Mouse (Mus musculus): ENCODE measurements around the gene Plcl2. TPM values are rescaled to one million over a fixed set of nuclear protein-coding genes. Genes with fewer than 3 reads are reported as not detected.
A peak's percentile ranks its signal among the peaks of the same experiment; 100 is the strongest.

Plcl2 gene
- polyA plus RNA-seq, 1 experiment from 2014 or later: 9.2 TPM

GRCm38 (mm10) chr17:50508055-50508774 is 988 bp upstream of the Plcl2 start:
- Histone ChIP-seq H3K4me2 (ENCODE audit: low read length) (peak overlapping the region; percentile 78), H3K9ac (ENCODE audit: low read depth, low read length) (peak overlapping the region; percentile 99), H3K9me3 (replicated peaks; ENCODE audit: control insufficient read depth, low read length, poor library complexity, severe bottlenecking) (no peaks in the 10 kb centered on the region), H3K36me3 (ENCODE audit: control insufficient read depth, insufficient read depth, low read length) (no peaks in the 10 kb centered on the region), H3K4me1 (ENCODE audit: control insufficient read depth, insufficient read depth, low read length) (peaks cover 22% of the 10 kb centered on the region), H3K27ac (ENCODE audit: low read length) (peak overlapping the region; percentile 95), H3K27me3 (ENCODE audit: control insufficient read depth, insufficient read depth, low read depth, low read length) (no peaks in the 10 kb centered on the region), H3K4me3 (ENCODE audit: low read depth, low read length) (peak overlapping the region; percentile 89)
- WGBS: 10% methylated on average over 18 of the region's 18 CpGs
- peak; percentile 34 for ATAC-seq

- peak overlapping the region; percentile 89 for H3K4me3 ChIP-seq (ENCODE audit: low read depth, low read length)
- H3K27me3 ChIP-seq (ENCODE audit: control insufficient read depth, insufficient read depth, low read depth, low read length): no peaks in the 10 kb centered on the region
- H3K9me3 ChIP-seq (replicated peaks; ENCODE audit: control insufficient read depth, low read length, poor library complexity, severe bottlenecking): no peaks in the 10 kb centered on the region
- peak overlapping the region; percentile 78 for H3K4me2 ChIP-seq (ENCODE audit: low read length)
- H3K27ac ChIP-seq (ENCODE audit: low read length): peak overlapping the region; percentile 95
- H3K4me1 ChIP-seq (ENCODE audit: control insufficient read depth, insufficient read depth, low read length): peaks cover 24% of the 10 kb centered on the region
- 0% methylated on average over 43 of the region's 72 CpGs for WGBS
- peak overlapping the region; percentile 99 for H3K9ac ChIP-seq (ENCODE audit: low read depth, low read length)
- peak; percentile 83 for ATAC-seq
- H3K36me3 ChIP-seq (ENCODE audit: control insufficient read depth, insufficient read depth, low read length): no peaks in the 10 kb centered on the region
Observed at GRCm38 (mm10) chr17:50508775-50509250, 390 bp upstream of the Plcl2 start.

- Histone ChIP-seq H3K4me2 (ENCODE audit: low read length) (peak overlapping the region; percentile 78), H3K36me3 (ENCODE audit: control insufficient read depth, insufficient read depth, low read length) (no peaks in the 10 kb centered on the region), H3K4me1 (ENCODE audit: control insufficient read depth, insufficient read depth, low read length) (peaks cover 31% of the 10 kb centered on the region), H3K27ac (ENCODE audit: low read length) (peak overlapping the region; percentile 95), H3K9ac (ENCODE audit: low read depth, low read length) (peak overlapping the region; percentile 99), H3K27me3 (ENCODE audit: control insufficient read depth, insufficient read depth, low read depth, low read length) (no peaks in the 10 kb centered on the region), H3K9me3 (replicated peaks; ENCODE audit: control insufficient read depth, low read length, poor library complexity, severe bottlenecking) (no peaks in the 10 kb centered on the region), H3K4me3 (ENCODE audit: low read depth, low read length) (peak overlapping the region; percentile 89)
- no peak for ATAC-seq
- 47% methylated on average over 2 of the region's 2 CpGs for WGBS
Observed at GRCm38 (mm10) chr17:50510279-50510678, 1.1 kb downstream of the Plcl2 start.

- H3K9ac ChIP-seq (ENCODE audit: low read depth, low read length): 0 out of 2 replicates have a peak overlapping the region, but pooled peaks have one; percentile 11
- H3K9me3 ChIP-seq (replicated peaks; ENCODE audit: control insufficient read depth, low read length, poor library complexity, severe bottlenecking): no peaks in the 10 kb centered on the region
- H3K4me3 ChIP-seq (ENCODE audit: low read depth, low read length): peak overlapping the region; percentile 89
- ATAC-seq: no peak
- H3K4me1 ChIP-seq (ENCODE audit: control insufficient read depth, insufficient read depth, low read length): peaks cover 31% of the 10 kb centered on the region
- no peaks in the 10 kb centered on the region for H3K36me3 ChIP-seq (ENCODE audit: control insufficient read depth, insufficient read depth, low read length)
- H3K4me2 ChIP-seq (ENCODE audit: low read length): peak overlapping the region; percentile 78
- H3K27me3 ChIP-seq (ENCODE audit: control insufficient read depth, insufficient read depth, low read depth, low read length): no peaks in the 10 kb centered on the region
- 83% methylated on average over 1 of the region's 1 CpGs for WGBS
- H3K27ac ChIP-seq (ENCODE audit: low read length): no peak overlapping the region
Observed at GRCm38 (mm10) chr17:50510741-50511140, 1.5 kb downstream of the Plcl2 start.

GRCm38 (mm10) chr17:50512222-50512621 is 3.0 kb downstream of the Plcl2 start:
- 88% methylated on average over 5 of the region's 5 CpGs for WGBS
- H3K27me3 ChIP-seq (ENCODE audit: control insufficient read depth, insufficient read depth, low read depth, low read length): no peaks in the 10 kb centered on the region
- no peak overlapping the region for H3K9ac ChIP-seq (ENCODE audit: low read depth, low read length)
- no peak overlapping the region for H3K27ac ChIP-seq (ENCODE audit: low read length)
- ATAC-seq: no peak
- no peak overlapping the region for H3K4me3 ChIP-seq (ENCODE audit: low read depth, low read length)
- H3K4me1 ChIP-seq (ENCODE audit: control insufficient read depth, insufficient read depth, low read length): peaks cover 31% of the 10 kb centered on the region
- H3K9me3 ChIP-seq (replicated peaks; ENCODE audit: control insufficient read depth, low read length, poor library complexity, severe bottlenecking): no peaks in the 10 kb centered on the region
- H3K4me2 ChIP-seq (ENCODE audit: low read length): 0 out of 2 replicates have a peak overlapping the region, but pooled peaks have one; percentile 4
- H3K36me3 ChIP-seq (ENCODE audit: control insufficient read depth, insufficient read depth, low read length): no peaks in the 10 kb centered on the region

GRCm38 (mm10) chr17:50512841-50513240 is 3.6 kb downstream of the Plcl2 start:
- Histone ChIP-seq H3K4me1 (ENCODE audit: control insufficient read depth, insufficient read depth, low read length) (peaks cover 31% of the 10 kb centered on the region), H3K27ac (ENCODE audit: low read length) (no peak overlapping the region), H3K27me3 (ENCODE audit: control insufficient read depth, insufficient read depth, low read depth, low read length) (no peaks in the 10 kb centered on the region), H3K9me3 (replicated peaks; ENCODE audit: control insufficient read depth, low read length, poor library complexity, severe bottlenecking) (no peaks in the 10 kb centered on the region), H3K4me3 (ENCODE audit: low read depth, low read length) (no peak overlapping the region), H3K9ac (ENCODE audit: low read depth, low read length) (no peak overlapping the region), H3K36me3 (ENCODE audit: control insufficient read depth, insufficient read depth, low read length) (no peaks in the 10 kb centered on the region), H3K4me2 (ENCODE audit: low read length) (no peak overlapping the region)
- no peak for ATAC-seq
- WGBS: 98% methylated on average over 7 of the region's 7 CpGs

- H3K4me1 ChIP-seq (ENCODE audit: control insufficient read depth, insufficient read depth, low read length): peaks cover 29% of the 10 kb centered on the region
- H3K4me3 ChIP-seq (ENCODE audit: low read depth, low read length): no peak overlapping the region
- no peaks in the 10 kb centered on the region for H3K9me3 ChIP-seq (replicated peaks; ENCODE audit: control insufficient read depth, low read length, poor library complexity, severe bottlenecking)
- no peak overlapping the region for H3K9ac ChIP-seq (ENCODE audit: low read depth, low read length)
- WGBS: 97% methylated on average over 7 of the region's 7 CpGs
- no peak for ATAC-seq
- H3K4me2 ChIP-seq (ENCODE audit: low read length): no peak overlapping the region
- H3K27me3 ChIP-seq (ENCODE audit: control insufficient read depth, insufficient read depth, low read depth, low read length): no peaks in the 10 kb centered on the region
- H3K27ac ChIP-seq (ENCODE audit: low read length): no peak overlapping the region
- no peaks in the 10 kb centered on the region for H3K36me3 ChIP-seq (ENCODE audit: control insufficient read depth, insufficient read depth, low read length)
Observed at GRCm38 (mm10) chr17:50513376-50513775, 4.2 kb downstream of the Plcl2 start.

- Histone ChIP-seq H3K9me3 (replicated peaks; ENCODE audit: control insufficient read depth, low read length, poor library complexity, severe bottlenecking) (no peaks in the 10 kb centered on the region), H3K4me1 (ENCODE audit: control insufficient read depth, insufficient read depth, low read length) (peaks cover 29% of the 10 kb centered on the region), H3K27ac (ENCODE audit: low read length) (no peak overlapping the region), H3K9ac (ENCODE audit: low read depth, low read length) (no peak overlapping the region), H3K4me2 (ENCODE audit: low read length) (no peak overlapping the region), H3K4me3 (ENCODE audit: low read depth, low read length) (no peak overlapping the region), H3K27me3 (ENCODE audit: control insufficient read depth, insufficient read depth, low read depth, low read length) (no peaks in the 10 kb centered on the region), H3K36me3 (ENCODE audit: control insufficient read depth, insufficient read depth, low read length) (no peaks in the 10 kb centered on the region)
- WGBS: 70% methylated on average over 7 of the region's 7 CpGs
- no peak for ATAC-seq
Observed at GRCm38 (mm10) chr17:50514012-50514411, 4.8 kb downstream of the Plcl2 start.

GRCm38 (mm10) chr17:50515926-50516325 is 6.7 kb downstream of the Plcl2 start:
- H3K27ac ChIP-seq (ENCODE audit: low read length): no peak overlapping the region
- no peaks in the 10 kb centered on the region for H3K27me3 ChIP-seq (ENCODE audit: control insufficient read depth, insufficient read depth, low read depth, low read length)
- no peak overlapping the region for H3K4me3 ChIP-seq (ENCODE audit: low read depth, low read length)
- no peak overlapping the region for H3K9ac ChIP-seq (ENCODE audit: low read depth, low read length)
- H3K36me3 ChIP-seq (ENCODE audit: control insufficient read depth, insufficient read depth, low read length): no peaks in the 10 kb centered on the region
- H3K9me3 ChIP-seq (replicated peaks; ENCODE audit: control insufficient read depth, low read length, poor library complexity, severe bottlenecking): no peaks in the 10 kb centered on the region
- H3K4me2 ChIP-seq (ENCODE audit: low read length): no peak overlapping the region
- ATAC-seq: no peak
- 80% methylated on average over 4 of the region's 4 CpGs for WGBS
- H3K4me1 ChIP-seq (ENCODE audit: control insufficient read depth, insufficient read depth, low read length): peaks cover 22% of the 10 kb centered on the region
